Mouse (Mus musculus) embryonic facial prominence, embryonic 14.5 days (tissue): ENCODE measurements around the gene Dlx3. TPM values are rescaled to one million over a fixed set of nuclear protein-coding genes. Genes with fewer than 3 reads are reported as not detected.

Experiments
- ATAC-seq: fragments of 200-750 bp; cut with Nextera tagmentation; 2 replicates; pipeline ENCODE4 v1.8.0; 2017; ENCODE audit warnings: low read depth, moderate number of reproducible peaks, moderate TSS enrichment
- DNase-seq: peaks from one replicate; pipeline ENCODE4 v3.0.0-alpha.2; 2015; ENCODE audit warnings: low spot score
- H3K27ac ChIP-seq: fragments of 300-500 bp; sonication (generic); replicated peaks from 2 replicates; pipeline ENCODE4 v1.5.1; 2014; ENCODE audit warnings: low read depth, mild to moderate bottlenecking, low read length, moderate library complexity
- H3K27me3 ChIP-seq: fragments of 300-500 bp; sonication (generic); replicated peaks from 2 replicates; pipeline ENCODE4 v1.6.1; 2014; ENCODE audit warnings: low read length; ENCODE audit not compliant: control insufficient read depth, insufficient read depth
- H3K36me3 ChIP-seq: fragments of 300-500 bp; sonication (generic); 2 replicates; pipeline ENCODE4 v1.6.1; 2014; ENCODE audit warnings: low read length, mixed read lengths; ENCODE audit not compliant: control insufficient read depth, insufficient read depth
- H3K4me1 ChIP-seq: fragments of 300-500 bp; sonication (generic); 2 replicates; pipeline ENCODE4 v1.6.1; 2014; ENCODE audit warnings: antibody characterized with exemption, low read length; ENCODE audit not compliant: control insufficient read depth, insufficient read depth
- H3K4me2 ChIP-seq: fragments of 300-500 bp; sonication (generic); 2 replicates; pipeline ENCODE4 v1.6.1; 2014; ENCODE audit warnings: low read depth, mild to moderate bottlenecking, low read length, moderate library complexity, mixed read lengths
- H3K4me3 ChIP-seq: fragments of 300-500 bp; sonication (generic); 2 replicates; pipeline ENCODE4 v1.5.1; 2014; ENCODE audit warnings: low read depth, mild to moderate bottlenecking, low read length
- H3K9ac ChIP-seq: fragments of 300-500 bp; sonication (generic); 2 replicates; pipeline ENCODE4 v1.6.1; 2014; ENCODE audit warnings: low read depth, mild to moderate bottlenecking, low read length, moderate library complexity, mixed read lengths
- H3K9me3 ChIP-seq: fragments of 300-500 bp; sonication (generic); 2 replicates; pipeline ENCODE4 v1.6.1; 2016; ENCODE audit warnings: low read length; ENCODE audit not compliant: control insufficient read depth
- WGBS: fragments of 180-500 bp; shearing (Covaris S2); extraction: QIAGEN DNeasy Blood & Tissue Kit; methylation state at CpG from one replicate; pipeline ENCODE4 v1.1.7; 2014; 5-methylcytosine and 5-hydroxymethylcytosine counted together
- polyA plus RNA-seq: library from polyadenylated mRNA; unstranded; fragments of >200 nt; fragmentation: Nextera tagmentation; extraction: Ambion mirVana; gene quantifications from 2 replicates; pipeline ENCODE4 v1.2.1, GENCODE M21; 2014

The Dlx3 gene
- polyA plus RNA-seq, 1 experiment from 2014 or later, result 20.2 TPM

- H3K27me3 ChIP-seq, result peaks cover 42% of the 10 kb centered on the region
- ATAC-seq, result peak; percentile 20; the same call in 1 of the 2 replicates
- H3K36me3 ChIP-seq, result no peaks in the 10 kb centered on the region
- no peak overlapping the region for H3K4me2 ChIP-seq
- H3K27ac ChIP-seq, result no peak overlapping the region; the same call in 1 of the 2 replicates
- H3K4me3 ChIP-seq, result no peak overlapping the region
- no peaks in the 10 kb centered on the region for H3K9me3 ChIP-seq
- H3K4me1 ChIP-seq, result peaks cover 13% of the 10 kb centered on the region; the same call in 1 of the 2 replicates
- H3K9ac ChIP-seq, result no peak overlapping the region
- WGBS, result 27% methylated on average over 7 of the region's 7 CpGs
- DNase-seq, result peak; percentile 46
Measured at GRCm38 (mm10) chr11:95125366-95125948, 5.5 kb downstream of the Dlx3 start.

DNA sequence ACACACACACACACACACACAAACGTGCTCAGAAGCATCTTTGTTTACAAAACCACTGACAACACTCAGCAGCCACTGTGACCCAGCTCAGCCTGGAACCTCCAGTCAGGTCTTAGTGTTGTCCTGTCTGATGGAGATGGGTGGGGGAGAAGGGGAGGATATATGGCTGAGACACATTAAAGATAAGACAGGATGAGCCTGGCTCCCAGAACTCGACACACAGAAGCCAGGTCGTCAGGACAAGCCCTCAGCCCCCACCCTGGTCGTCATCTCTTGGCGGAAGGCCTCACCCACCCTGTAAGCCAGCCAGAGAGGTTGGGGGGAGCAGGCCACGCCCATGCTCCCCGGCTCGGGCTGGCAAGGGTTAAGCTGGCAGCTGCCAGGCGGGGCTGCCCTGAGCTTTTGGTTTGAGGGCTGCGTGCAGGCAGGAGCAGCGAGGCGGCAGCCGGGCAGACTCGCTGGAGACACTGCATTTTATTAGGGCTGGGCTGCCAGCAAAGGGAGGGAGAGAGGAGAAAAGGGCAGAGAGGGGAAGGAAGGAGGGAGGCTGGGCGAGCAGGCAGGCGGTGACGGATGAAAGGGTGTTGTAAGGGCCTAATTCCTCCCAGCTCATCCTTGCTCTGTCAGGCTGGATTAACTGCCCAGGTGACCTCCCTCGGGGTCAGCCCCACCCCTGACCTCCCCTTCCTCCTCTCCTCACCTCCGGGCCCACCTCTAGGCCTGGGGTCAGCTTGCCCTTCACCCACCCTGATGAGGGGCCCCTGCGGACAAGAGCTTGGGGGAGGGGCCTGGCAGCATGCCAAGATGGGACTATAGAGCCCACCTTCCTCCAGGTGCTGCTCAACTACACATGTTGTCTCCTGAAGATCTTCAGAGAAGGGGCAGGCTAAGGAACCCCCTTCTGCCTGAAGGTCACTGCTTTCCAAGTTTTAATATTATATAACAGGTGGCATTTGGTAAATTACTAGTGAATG is 6.6 kb downstream of the Dlx3 start:
- peak overlapping the region; percentile 48 for H3K4me2 ChIP-seq
- peaks cover 13% of the 10 kb centered on the region; the same call in 1 of the 2 replicates for H3K4me1 ChIP-seq
- no peak overlapping the region; the same call in 1 of the 2 replicates for H3K27ac ChIP-seq
- H3K9me3 ChIP-seq, result no peaks in the 10 kb centered on the region
- ATAC-seq, result peak; percentile 85
- peak overlapping the region; percentile 14; the same call in 1 of the 2 replicates for H3K4me3 ChIP-seq
- WGBS, result 3% methylated on average over 18 of the region's 20 CpGs
- peak overlapping the region; percentile 10; the same call in 1 of the 2 replicates for H3K9ac ChIP-seq
- peaks cover 31% of the 10 kb centered on the region for H3K27me3 ChIP-seq
- H3K36me3 ChIP-seq, result no peaks in the 10 kb centered on the region
- peak; percentile 90 for DNase-seq

DNA sequence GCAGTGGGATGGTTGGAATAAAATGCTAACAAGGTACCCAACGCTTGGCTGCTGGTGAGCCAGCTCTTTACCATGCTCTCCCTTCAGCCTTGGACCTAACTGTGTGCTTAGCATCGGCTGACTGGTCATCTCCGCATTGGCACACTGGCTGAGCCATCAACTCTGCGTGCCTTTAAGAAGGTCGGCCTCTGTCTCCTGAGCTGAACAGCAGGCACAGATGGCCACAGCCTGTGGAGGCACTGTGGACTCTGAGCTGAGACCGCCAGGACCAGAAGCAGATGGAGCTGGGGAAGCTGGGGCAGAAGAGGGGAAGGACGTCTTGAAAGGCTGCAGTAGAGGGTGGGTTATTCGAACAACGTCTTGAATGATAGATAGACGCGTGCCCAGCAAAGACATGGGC is 8.4 kb downstream of the Dlx3 start:
- Histone ChIP-seq H3K36me3 (no peaks in the 10 kb centered on the region), H3K4me3 (no peak overlapping the region), H3K27ac (no peak overlapping the region), H3K9ac (no peak overlapping the region), H3K4me1 (peaks cover 13% of the 10 kb centered on the region; the same call in 1 of the 2 replicates), H3K9me3 (no peaks in the 10 kb centered on the region), H3K27me3 (peaks cover 13% of the 10 kb centered on the region), H3K4me2 (no peak overlapping the region)
- 58% methylated on average over 11 of the region's 11 CpGs for WGBS
- DNase-seq (no peak), ATAC-seq (no peak)

- Histone ChIP-seq H3K27me3 (no peaks in the 10 kb centered on the region), H3K9ac (no peak overlapping the region), H3K4me3 (no peak overlapping the region), H3K4me2 (no peak overlapping the region), H3K36me3 (no peaks in the 10 kb centered on the region), H3K4me1 (peaks cover 10% of the 10 kb centered on the region; the same call in 1 of the 2 replicates), H3K27ac (no peak overlapping the region), H3K9me3 (no peaks in the 10 kb centered on the region)
- no peak for DNase-seq
- 77% methylated on average over 15 of the region's 17 CpGs for WGBS
- no peak for ATAC-seq
Measured at GRCm38 (mm10) chr11:95130668-95131252, 10.8 kb downstream of the Dlx3 start.

GRCm38 (mm10) chr11:95133321-95133720 is 13.4 kb downstream of the Dlx3 start:
- Histone ChIP-seq H3K9me3 (no peaks in the 10 kb centered on the region), H3K4me2 (no peak overlapping the region), H3K27ac (no peak overlapping the region), H3K36me3 (no peaks in the 10 kb centered on the region), H3K4me3 (no peak overlapping the region), H3K9ac (no peak overlapping the region), H3K4me1 (no peaks in the 10 kb centered on the region), H3K27me3 (peaks cover 11% of the 10 kb centered on the region; the same call in 1 of the 2 replicates)
- DNase-seq (no peak), ATAC-seq (no peak)
- 65% methylated on average over 6 of the region's 6 CpGs for WGBS

DNA sequence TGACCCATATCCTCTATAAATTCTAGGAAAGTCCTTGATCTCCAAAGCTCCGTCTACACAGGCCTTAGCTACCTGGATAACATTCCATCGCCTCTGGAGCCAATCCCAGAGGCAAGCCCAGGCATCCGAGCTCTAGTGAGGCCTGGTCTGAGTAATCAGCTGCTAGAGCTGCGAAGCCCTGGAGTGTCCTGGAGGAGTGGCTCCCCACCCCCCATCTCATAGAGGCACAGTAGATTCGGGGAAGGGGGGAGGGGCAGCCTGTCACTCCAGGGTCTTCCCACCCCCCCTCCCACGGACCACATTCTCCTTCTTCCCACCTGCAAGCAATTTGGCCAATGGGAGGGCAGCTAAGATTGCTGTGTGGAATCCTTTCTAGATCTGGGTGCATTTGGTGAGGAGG is 17.4 kb downstream of the Dlx3 start:
- Histone ChIP-seq H3K4me2 (no peak overlapping the region), H3K27ac (no peak overlapping the region), H3K4me3 (no peak overlapping the region), H3K27me3 (peaks cover 50% of the 10 kb centered on the region), H3K9ac (no peak overlapping the region), H3K4me1 (no peaks in the 10 kb centered on the region), H3K36me3 (no peaks in the 10 kb centered on the region), H3K9me3 (no peaks in the 10 kb centered on the region)
- ATAC-seq (no peak; the same call in 1 of the 2 replicates), DNase-seq (no peak)
- WGBS, result 4% methylated on average over 6 of the region's 6 CpGs

DNA sequence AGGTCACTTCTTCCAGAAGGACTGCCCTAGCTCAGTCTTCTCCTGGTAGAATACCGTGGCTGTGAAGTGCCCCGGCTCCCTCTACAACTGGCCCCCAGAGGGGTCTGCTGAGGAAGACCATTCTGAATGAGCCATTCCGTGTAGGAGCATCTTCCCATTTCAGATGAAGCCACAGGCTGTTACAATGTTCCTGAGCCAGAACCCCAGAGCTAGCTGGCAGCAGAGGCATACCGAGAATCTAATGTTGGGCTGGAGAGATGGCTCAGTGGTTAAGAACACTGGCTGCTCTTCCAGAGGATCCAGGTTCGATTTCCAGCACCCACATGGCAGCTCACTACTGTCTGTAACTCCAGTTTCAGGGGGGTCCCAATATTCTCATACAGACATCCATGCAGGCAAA is 20.0 kb downstream of the Dlx3 start:
- no peaks in the 10 kb centered on the region for H3K36me3 ChIP-seq
- DNase-seq (no peak), ATAC-seq (no peak)
- no peak overlapping the region for H3K9ac ChIP-seq
- 53% methylated on average over 5 of the region's 5 CpGs for WGBS
- peaks cover 76% of the 10 kb centered on the region for H3K27me3 ChIP-seq
- peaks cover 4% of the 10 kb centered on the region; the same call in 1 of the 2 replicates for H3K4me1 ChIP-seq
- no peak overlapping the region for H3K4me3 ChIP-seq
- H3K4me2 ChIP-seq, result no peak overlapping the region
- no peaks in the 10 kb centered on the region for H3K9me3 ChIP-seq
- no peak overlapping the region for H3K27ac ChIP-seq

- Histone ChIP-seq H3K9ac (no peak overlapping the region), H3K4me1 (peaks cover 8% of the 10 kb centered on the region), H3K4me3 (no peak overlapping the region), H3K36me3 (no peaks in the 10 kb centered on the region), H3K4me2 (no peak overlapping the region), H3K27me3 (peaks cover 98% of the 10 kb centered on the region), H3K9me3 (no peaks in the 10 kb centered on the region), H3K27ac (no peak overlapping the region)
- ATAC-seq (no peak), DNase-seq (no peak)
- 24% methylated on average over 10 of the region's 10 CpGs for WGBS
Measured at GRCm38 (mm10) chr11:95142258-95142657, 22.3 kb downstream of the Dlx3 start.
